Comparison of ENCODE assay signal across 20 mouse cellular contexts in genomic region chr5:110401101-110401500, GRCm38 (mm10). TPM values are rescaled to one million over a fixed set of nuclear protein-coding genes. Genes with fewer than 3 reads are reported as not detected.
DNase-seq lines count a peak whose midpoint lies in the region; ATAC-seq and TF ChIP-seq lines count a peak whose summit lies in the region.
"Had no signal": no experiment of that assay in that cellular context is flagged by ENCODE, and none has a peak within 500 bp of the region (broad histone marks: within the 10 kb centered on the region; RNA-seq: fewer than 3 reads in every experiment).

No protein-coding gene starts in this region.

- no peaks in the 10 kb centered on the region for H3K36me3 ChIP-seq in embryonic facial prominence, embryonic 14.5 days (ENCODE audit: control insufficient read depth, insufficient read depth, low read length)
- no peaks in the 10 kb centered on the region for H3K36me3 ChIP-seq in embryonic facial prominence, embryonic 10.5 days (replicated peaks)
- no peaks in the 10 kb centered on the region for H3K36me3 ChIP-seq in hindbrain, embryonic 13.5 days
- H3K36me3 ChIP-seq: forebrain, embryonic 15.5 days; heart, embryonic 15.5 days; intestine, embryonic 15.5 days had no signal

- H3K4me3 ChIP-seq in cerebellum, adult 2 months (replicated peaks; ENCODE audit: insufficient read depth, low read depth, low read length), result no peak overlapping the region
- H3K4me3 ChIP-seq in embryonic facial prominence, embryonic 14.5 days (ENCODE audit: low read depth, low read length), result no peak overlapping the region
- no peak overlapping the region for H3K4me3 ChIP-seq in embryonic facial prominence, embryonic 10.5 days
- H3K4me3 ChIP-seq in hindbrain, embryonic 13.5 days, result no peak overlapping the region
- H3K4me3 ChIP-seq: forebrain, embryonic 15.5 days; heart, adult 2 months; heart, embryonic 15.5 days; intestine, embryonic 15.5 days had no signal

- no peaks in the 10 kb centered on the region for H3K27me3 ChIP-seq in cerebellum, adult 2 months (ENCODE audit: control insufficient read depth, insufficient read depth, low read length)
- H3K27me3 ChIP-seq in embryonic facial prominence, embryonic 14.5 days (replicated peaks; ENCODE audit: control insufficient read depth, insufficient read depth, low read length), result no peaks in the 10 kb centered on the region
- H3K27me3 ChIP-seq in embryonic facial prominence, embryonic 10.5 days (replicated peaks; ENCODE audit: low read depth, poor library complexity, severe bottlenecking), result no peaks in the 10 kb centered on the region
- no peaks in the 10 kb centered on the region for H3K27me3 ChIP-seq in hindbrain, embryonic 13.5 days
- H3K27me3 ChIP-seq: forebrain, embryonic 15.5 days; heart, embryonic 15.5 days; intestine, embryonic 15.5 days had no signal

- H3K9me3 ChIP-seq in embryonic facial prominence, embryonic 14.5 days (ENCODE audit: control insufficient read depth, low read length), result no peaks in the 10 kb centered on the region
- H3K9me3 ChIP-seq in embryonic facial prominence, embryonic 10.5 days, result no peaks in the 10 kb centered on the region
- H3K9me3 ChIP-seq in hindbrain, embryonic 13.5 days, result no peaks in the 10 kb centered on the region
- H3K9me3 ChIP-seq: forebrain, embryonic 15.5 days; heart, embryonic 15.5 days; intestine, embryonic 15.5 days had no signal

- DNase-seq in cerebellum, adult 2 months, result peak; percentile 53 to 70
- no peak for DNase-seq in cerebellum, adult 9-11 months
- DNase-seq in embryonic facial prominence, embryonic 14.5 days (ENCODE audit: low spot score), result no peak
- DNase-seq in embryonic facial prominence, embryonic 10.5 days (ENCODE audit: low spot score), result no peak
- DNase-seq in adipocyte (ENCODE audit: low spot score), result peak; percentile 19
- peak; percentile 52 for DNase-seq in fat pad, adult 2 months (ENCODE audit: extremely low read depth, low read depth, low spot score)
- DNase-seq: cerebellum, adult 11-12 months; gastrocnemius, postnatal 36 days; heart, adult 2 months; heart, postnatal 14 days; kidney, adult 18-20 months; kidney, postnatal 10 days had no signal

- H3K9ac ChIP-seq in embryonic facial prominence, embryonic 14.5 days (ENCODE audit: low read depth, low read length), result no peak overlapping the region
- no peak overlapping the region for H3K9ac ChIP-seq in hindbrain, embryonic 13.5 days
- H3K9ac ChIP-seq: forebrain, embryonic 15.5 days; heart, embryonic 15.5 days; hindbrain, embryonic 14.5 days; intestine, embryonic 15.5 days had no signal

- no peak overlapping the region for H3K4me2 ChIP-seq in embryonic facial prominence, embryonic 14.5 days (ENCODE audit: low read depth, low read length)
- no peak overlapping the region for H3K4me2 ChIP-seq in hindbrain, embryonic 13.5 days
- H3K4me2 ChIP-seq: forebrain, embryonic 15.5 days; heart, embryonic 11.5 days; heart, embryonic 15.5 days; hindbrain, embryonic 14.5 days; intestine, embryonic 15.5 days had no signal

- TF ChIP-seq CTCF in cerebellum, adult 2 months (IDR thresholded peaks at IDR 0.05; ENCODE audit: borderline replicate concordance, insufficient read depth, low read depth, low read length), result no peak

- H3K4me1 ChIP-seq in cerebellum, adult 2 months (ENCODE audit: control insufficient read depth, insufficient read depth, low read length), result peaks cover 12% of the 10 kb centered on the region
- no peaks in the 10 kb centered on the region for H3K4me1 ChIP-seq in embryonic facial prominence, embryonic 14.5 days (ENCODE audit: control insufficient read depth, insufficient read depth, low read length)
- peaks cover 2% of the 10 kb centered on the region for H3K4me1 ChIP-seq in embryonic facial prominence, embryonic 10.5 days
- peaks cover 11% of the 10 kb centered on the region for H3K4me1 ChIP-seq in hindbrain, embryonic 13.5 days (replicated peaks)
- H3K4me1 ChIP-seq: intestine, embryonic 15.5 days had no signal

- ATAC-seq in embryonic facial prominence, embryonic 14.5 days (ENCODE audit: low read depth), result 0 out of 2 replicates have a peak, but pooled peaks have one; percentile 50
- ATAC-seq in hindbrain, embryonic 13.5 days (ENCODE audit: low FRiP score), result no peak
- ATAC-seq: forebrain, embryonic 15.5 days; intestine, embryonic 15.5 days had no signal

- H3K27ac ChIP-seq in cerebellum, adult 2 months (ENCODE audit: insufficient read depth, low read length), result no peak overlapping the region
- H3K27ac ChIP-seq in embryonic facial prominence, embryonic 14.5 days (replicated peaks; ENCODE audit: low read depth, low read length), result no peak overlapping the region
- no peak overlapping the region for H3K27ac ChIP-seq in embryonic facial prominence, embryonic 10.5 days (replicated peaks)
- no peak overlapping the region for H3K27ac ChIP-seq in hindbrain, embryonic 13.5 days
- H3K27ac ChIP-seq: forebrain, embryonic 15.5 days; heart, adult 2 months; heart, embryonic 15.5 days; hindbrain, embryonic 14.5 days; intestine, embryonic 15.5 days had no signal

- TF ChIP-seq POLR2A in cerebellum, adult 2 months (IDR thresholded peaks at IDR 0.05; ENCODE audit: borderline replicate concordance, insufficient read depth, low read length), result no peak

- WGBS in cerebellum, adult 2 months, result 20% methylated on average over 8 of the region's 8 CpGs
- 96% methylated on average over 8 of the region's 8 CpGs for WGBS in embryonic facial prominence, embryonic 14.5 days
- 87% methylated on average over 8 of the region's 8 CpGs for WGBS in embryonic facial prominence, embryonic 10.5 days
- 87% methylated on average over 8 of the region's 8 CpGs for WGBS in hindbrain, embryonic 13.5 days

RNA-seq across cellular contexts. Expression of gene Fbrsl1, which starts 47.2 kb away (rescaled TPM):
- 65.4 and 72.7 TPM in 2 replicates for polyA plus RNA-seq in cerebellum, adult 2 months (2012; rRNA removed)
- polyA plus RNA-seq in embryonic facial prominence, embryonic 14.5 days (2014; fragmentation: Nextera tagmentation; extraction: Ambion mirVana), result 14.6 and 14.7 TPM in 2 replicates
- polyA plus RNA-seq in embryonic facial prominence, embryonic 10.5 days (2016; fragmentation: Nextera tagmentation; extraction: Ambion mirVana), result 21.5 and 23.5 TPM in 2 replicates
- polyA plus RNA-seq in hindbrain, embryonic 13.5 days (2015; fragmentation: Nextera tagmentation; extraction: Ambion mirVana), result 18.7 and 20.7 TPM in 2 replicates

RNA-seq across cellular contexts. Expression of gene Lrcol1, which starts 56.6 kb away (rescaled TPM):
- polyA plus RNA-seq in cerebellum, adult 2 months (2012; rRNA removed), result not detected in 2 replicates
- not detected in 2 replicates for polyA plus RNA-seq in embryonic facial prominence, embryonic 14.5 days (2014; fragmentation: Nextera tagmentation; extraction: Ambion mirVana)
- polyA plus RNA-seq in embryonic facial prominence, embryonic 10.5 days (2016; fragmentation: Nextera tagmentation; extraction: Ambion mirVana), result not detected in 2 replicates
- polyA plus RNA-seq in hindbrain, embryonic 13.5 days (2015; fragmentation: Nextera tagmentation; extraction: Ambion mirVana), result not detected in 2 replicates
- polyA plus RNA-seq: embryonic facial prominence, embryonic 11.5 days; forebrain, embryonic 15.5 days; heart, adult 2 months; heart, embryonic 11.5 days; heart, embryonic 15.5 days; hindbrain, embryonic 14.5 days; intestine, embryonic 15.5 days; kidney, embryonic 14.5 days had no signal

RNA-seq across cellular contexts. Expression of gene P2rx2, which starts 58.1 kb away (rescaled TPM):
- polyA plus RNA-seq in cerebellum, adult 2 months (2012; rRNA removed), result 0.26 and 0.32 TPM in 2 replicates
- 2.3 and 2.4 TPM in 2 replicates for polyA plus RNA-seq in embryonic facial prominence, embryonic 14.5 days (2014; fragmentation: Nextera tagmentation; extraction: Ambion mirVana)
- 0.87 and 0.95 TPM in 2 replicates for polyA plus RNA-seq in embryonic facial prominence, embryonic 10.5 days (2016; fragmentation: Nextera tagmentation; extraction: Ambion mirVana)
- polyA plus RNA-seq in hindbrain, embryonic 13.5 days (2015; fragmentation: Nextera tagmentation; extraction: Ambion mirVana), result 5.1 and 6.5 TPM in 2 replicates

Comparison
In these comparisons a context has a peak if more than half of its experiments do, and no peak if none do; other contexts are left out.
1. DNase-seq: peak in cerebellum, adult 2 months (2 of 2), adipocyte (single experiment) and fat pad, adult 2 months (single experiment); none in cerebellum, adult 9-11 months (single experiment), embryonic facial prominence, embryonic 14.5 days (single experiment) and embryonic facial prominence, embryonic 10.5 days (single experiment).